Mouse (Mus musculus): Measurements from ENCODE around the gene Strada.

GRCm38 (mm10) chr11:106164601-106165180 lies 37.3 kb downstream of the Strada start:
- TF ChIP-seq GATA1 (IDR thresholded peaks at IDR 0.05; ENCODE audit: low read length) (no peak), TAL1 (IDR thresholded peaks at IDR 0.05; ENCODE audit: low read length) (no peak)

Measured in erythroblast, embryonic 14.5 days (primary cell).